Mouse (Mus musculus) C2C12 (cell line): Measurements from ENCODE around the gene Oxa1l.

ENCODE experiments used
- CTCF ChIP-seq: IDR thresholded peaks from one replicate; pipeline ENCODE4 v1.5.1; 2011; ENCODE audit not compliant: control insufficient read depth, insufficient read depth, insufficient read length
- MAX ChIP-seq: IDR thresholded peaks from one replicate; pipeline ENCODE4 v1.6.1; 2011; ENCODE audit warnings: mild to moderate bottlenecking, control low read depth
- MYOG ChIP-seq: IDR thresholded peaks from one replicate; pipeline ENCODE4 v1.6.1; 2011; ENCODE audit not compliant: control insufficient read depth, insufficient read length; ENCODE audit errors: extremely low read depth
- USF1 ChIP-seq: IDR thresholded peaks from one replicate; pipeline ENCODE4 v1.6.1; 2011; ENCODE audit warnings: low read depth, mild to moderate bottlenecking, control low read depth, moderate library complexity

DNA sequence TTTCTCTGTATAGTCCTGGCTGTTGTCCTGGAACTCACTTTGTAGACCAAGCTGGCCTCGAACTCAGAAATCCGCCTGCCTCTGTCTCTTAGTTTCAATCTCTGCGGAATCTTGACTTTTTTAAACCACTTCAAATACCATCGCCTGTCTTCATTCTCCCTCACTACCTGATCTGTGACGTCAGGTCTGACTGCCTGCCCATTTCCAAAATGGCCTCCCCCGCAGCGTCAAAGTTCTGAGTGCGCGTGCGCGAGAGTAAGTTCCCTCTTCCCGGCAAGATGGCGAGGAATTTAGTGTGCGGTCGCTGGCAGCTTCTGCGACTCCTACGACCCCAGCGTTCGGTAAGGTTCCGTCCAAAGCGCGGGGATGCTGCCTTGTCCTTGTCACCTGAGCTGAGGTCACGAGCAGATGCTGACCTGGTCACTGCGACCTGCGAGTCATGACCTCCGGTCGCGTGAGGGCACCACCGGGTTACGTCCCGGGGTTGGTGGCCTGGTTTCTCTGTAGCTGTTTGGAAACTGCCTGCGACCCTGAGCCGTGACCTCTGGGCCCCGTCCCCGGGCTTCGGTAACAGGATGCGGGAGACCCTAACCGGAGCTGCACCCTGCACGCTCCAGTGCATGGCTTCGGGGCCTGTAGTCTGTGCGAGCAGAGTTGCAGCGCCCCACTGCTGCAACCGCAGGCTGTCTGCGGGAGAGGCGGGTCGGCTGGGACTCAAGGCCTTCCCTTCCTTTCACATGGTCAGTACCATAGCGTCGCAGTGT is at the start of gene Oxa1l:
- TF ChIP-seq CTCF (peak; percentile 17), USF1 (no peak), MAX (peak; percentile 49), MYOG (no peak)
